Mouse (Mus musculus) myocyte (in vitro differentiated cells): ENCODE measurements around the gene Rell1.

Experiments used
- CEBPB ChIP-seq: IDR thresholded peaks from 2 replicates; pipeline ENCODE4 v1.6.1; 2011; ENCODE audit warnings: mild to moderate bottlenecking, moderate library complexity; ENCODE audit not compliant: poor library complexity, insufficient read depth, severe bottlenecking
- E2F4 ChIP-seq: IDR thresholded peaks from one replicate; pipeline ENCODE4 v1.6.1; 2011; ENCODE audit warnings: mild to moderate bottlenecking, control low read depth, moderate library complexity; ENCODE audit not compliant: insufficient read depth
- MAX ChIP-seq: IDR thresholded peaks from one replicate; pipeline ENCODE4 v1.6.1; 2011; ENCODE audit warnings: low read depth, mild to moderate bottlenecking, control low read depth
- MYOD1 ChIP-seq, 3 experiments: IDR thresholded peaks; one replicate each; pipeline ENCODE4 v1.6.1; 2011; ENCODE audit warnings: control low read depth in 2 of 3, low read depth in 2 of 3, mild to moderate bottlenecking in 2 of 3, moderate library complexity in 1 of 3; ENCODE audit not compliant: insufficient read length in 2 of 3, control insufficient read depth in 1 of 3
- MYOG ChIP-seq, 3 experiments: IDR thresholded peaks; one replicate each; pipeline ENCODE4 v1.6.1; 2011; ENCODE audit warnings: control low read depth in 2 of 3, low read depth in 2 of 3, mild to moderate bottlenecking in 2 of 3; ENCODE audit not compliant: insufficient read length in 2 of 3, control insufficient read depth in 1 of 3, insufficient read depth in 1 of 3
- POLR2A ChIP-seq: IDR thresholded peaks from one replicate; pipeline ENCODE4 v1.6.1; 2011; ENCODE audit warnings: low read depth, mild to moderate bottlenecking, control low read depth, moderate library complexity; ENCODE audit not compliant: insufficient read length
- POLR2AphosphoS2 ChIP-seq: IDR thresholded peaks from one replicate; pipeline ENCODE4 v1.6.1; 2011; ENCODE audit warnings: low read depth, control low read depth; ENCODE audit not compliant: insufficient read length
- REST ChIP-seq: IDR thresholded peaks from one replicate; pipeline ENCODE4 v1.6.1; 2011; ENCODE audit warnings: mild to moderate bottlenecking, control low read depth, moderate library complexity; ENCODE audit not compliant: insufficient read depth, insufficient read length
- SRF ChIP-seq: IDR thresholded peaks from one replicate; pipeline ENCODE4 v1.6.1; 2011; ENCODE audit warnings: low read depth; ENCODE audit not compliant: control insufficient read depth, insufficient read length
- TCF12 ChIP-seq: IDR thresholded peaks from one replicate; pipeline ENCODE4 v1.6.1; 2011; ENCODE audit warnings: mild to moderate bottlenecking, control low read depth; ENCODE audit not compliant: poor library complexity, insufficient read depth, severe bottlenecking
- TCF3 ChIP-seq: IDR thresholded peaks from one replicate; pipeline ENCODE4 v1.6.1; 2011; ENCODE audit warnings: low read depth, control low read depth; ENCODE audit not compliant: insufficient read length
- USF1 ChIP-seq: IDR thresholded peaks from one replicate; pipeline ENCODE4 v1.6.1; 2011; ENCODE audit warnings: low read depth, mild to moderate bottlenecking, control low read depth, moderate library complexity

DNA sequence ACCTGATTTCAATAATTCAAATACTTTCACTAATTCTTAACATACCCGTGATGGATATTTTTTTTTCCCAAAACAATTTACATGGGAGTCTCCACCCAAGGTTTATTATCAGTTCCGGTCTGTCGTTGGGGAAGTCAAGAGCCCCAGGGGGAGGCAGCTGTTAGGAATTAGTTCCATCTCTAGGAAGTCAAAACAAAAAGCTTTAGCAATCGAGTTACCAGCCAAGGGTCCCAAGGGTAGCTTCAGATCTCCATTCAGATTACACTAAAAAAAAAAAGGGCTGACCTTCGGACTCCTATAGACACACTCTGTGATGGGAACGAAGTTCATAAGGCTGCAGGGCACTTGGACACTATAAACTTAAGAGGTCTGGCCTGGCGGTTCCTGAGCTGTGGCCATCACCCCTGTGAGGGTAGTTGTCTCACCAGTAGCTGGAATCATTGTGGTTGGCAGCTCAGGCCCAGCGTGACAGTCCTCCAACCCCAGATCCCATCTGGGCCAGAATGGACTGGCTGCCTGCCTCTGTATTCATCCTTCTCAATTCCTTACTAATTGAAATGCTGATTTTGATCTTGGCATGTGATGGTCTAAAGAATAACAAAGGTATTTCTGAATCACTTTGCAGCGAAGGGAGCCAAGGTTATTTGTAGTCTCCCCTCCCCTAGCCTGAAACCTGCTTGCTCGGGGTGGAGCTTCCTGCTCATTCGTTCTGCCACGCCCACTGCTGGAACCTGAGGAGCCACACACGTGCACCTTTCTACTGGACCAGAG, 44.1 kb upstream of the Rell1 start:
- TF ChIP-seq TCF12 (no peak), POLR2A (no peak), POLR2AphosphoS2 (no peak), MYOG (IDR thresholded peaks at IDR 0.05; ENCODE audit: control insufficient read depth in 1 of 3, insufficient read depth in 1 of 3, insufficient read length in 2 of 3, low read depth in 2 of 3) (no peak), E2F4 (no peak), USF1 (no peak), MYOD1 (IDR thresholded peaks at IDR 0.05; ENCODE audit: control insufficient read depth in 1 of 3, insufficient read length in 2 of 3, low read depth in 2 of 3) (no peak), MAX (no peak), TCF3 (no peak), CEBPB (no peak), REST (no peak), SRF (no peak)
